Mouse (Mus musculus) spleen, postnatal 10 days (tissue): ENCODE results near the gene Rapgef4.
A peak's percentile ranks its signal among the peaks of the same experiment; 100 is the strongest.

ENCODE experiments used
- DNase-seq, 2 experiments: peaks; one replicate each; pipeline ENCODE4 v3.0.0; 2021 to 2022; ENCODE audit warnings: low spot score in 2 of 2

Rapgef4 gene

DNA sequence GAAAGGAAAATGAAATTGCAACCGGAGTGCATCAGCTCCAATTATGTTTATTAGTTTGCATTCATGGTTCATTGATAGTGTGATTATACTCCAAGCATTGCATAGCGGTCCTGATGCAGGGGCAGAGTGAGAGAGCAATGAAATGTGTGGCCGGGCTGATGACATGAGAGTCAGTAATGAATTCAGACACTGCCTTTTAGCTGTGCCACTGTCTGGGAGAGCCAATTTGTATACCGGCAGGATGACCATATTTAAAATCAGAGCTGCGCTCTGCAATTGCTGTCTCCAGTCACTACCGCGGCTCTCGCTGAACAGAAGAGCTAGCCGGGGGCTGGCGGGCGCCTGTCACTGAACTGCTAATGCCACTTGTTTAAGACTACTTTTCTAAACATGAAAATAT lies 197.5 kb downstream of the Rapgef4 start:
- DNase-seq = no peak

DNA sequence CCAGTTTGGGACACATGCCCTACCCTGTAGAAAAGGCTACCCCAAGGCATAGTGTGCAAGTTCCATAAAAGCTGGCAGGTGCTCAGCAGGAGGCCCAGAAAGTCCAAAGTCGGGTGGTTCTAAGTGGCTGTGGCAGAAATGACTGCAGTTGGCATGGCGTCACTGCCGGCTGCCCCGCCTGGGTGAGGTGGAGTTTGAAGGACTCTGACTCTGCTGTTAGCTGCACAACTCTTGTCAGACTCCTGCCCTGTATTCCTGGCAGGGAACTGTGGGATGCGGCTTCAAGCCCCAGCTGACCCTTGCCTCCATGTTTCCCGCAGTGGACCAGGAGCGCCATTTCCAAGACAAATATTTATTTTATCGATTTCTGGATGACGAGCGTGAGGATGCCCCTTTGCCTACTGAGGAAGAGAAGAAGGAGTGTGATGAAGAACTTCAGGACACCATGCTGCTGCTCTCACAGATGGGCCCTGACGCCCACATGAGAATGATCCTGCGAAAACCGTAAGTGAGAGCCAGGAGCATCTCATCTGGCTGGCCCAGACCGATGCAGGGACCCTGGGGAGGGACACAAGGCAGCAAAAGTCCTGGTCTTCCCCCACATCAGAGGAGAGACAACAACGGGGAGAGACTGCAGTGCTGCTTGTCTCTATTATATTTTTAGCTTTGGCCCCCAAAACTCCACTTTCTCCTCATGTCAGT lies 198.7 kb downstream of the Rapgef4 start:
- no peak for DNase-seq

DNA sequence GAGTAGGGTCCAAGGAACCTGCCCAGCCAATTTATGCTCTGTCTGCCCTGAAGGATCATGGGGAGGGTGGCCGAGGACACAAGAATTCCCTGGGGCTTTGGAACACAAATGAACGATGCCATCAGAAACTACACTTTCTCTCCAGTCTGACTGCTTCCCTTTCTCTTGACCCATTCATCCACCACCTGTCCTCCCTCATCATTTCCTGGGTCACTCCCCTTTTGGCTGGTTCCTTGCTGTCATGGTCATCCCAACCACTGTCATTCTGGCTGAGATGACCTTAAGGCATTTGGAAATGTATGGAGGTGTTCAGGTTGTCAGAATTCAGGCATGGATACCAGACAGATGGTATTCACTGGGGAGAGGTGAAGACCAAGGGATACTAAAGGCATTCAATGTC lies 200.4 kb downstream of the Rapgef4 start:
- DNase-seq = no peak

DNA sequence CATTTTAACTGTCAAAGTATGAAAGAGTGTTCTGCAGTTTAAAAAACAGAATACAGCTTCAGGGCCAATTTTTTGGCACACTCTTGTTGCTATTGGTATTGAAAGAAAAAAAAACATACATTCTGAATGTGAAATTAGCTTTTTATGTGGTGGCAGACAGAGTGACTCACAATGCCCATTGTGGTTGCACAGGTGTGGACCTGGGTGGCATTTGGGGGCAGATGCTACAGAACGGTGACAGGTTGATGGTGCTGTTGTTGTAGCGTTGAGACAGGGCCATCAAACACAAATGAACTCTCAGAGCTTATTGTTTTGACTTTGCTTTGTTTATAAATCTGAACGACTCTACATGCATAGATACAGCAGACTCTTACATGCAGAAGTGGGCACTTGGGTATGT lies 202.7 kb downstream of the Rapgef4 start:
- DNase-seq = no peak

DNA sequence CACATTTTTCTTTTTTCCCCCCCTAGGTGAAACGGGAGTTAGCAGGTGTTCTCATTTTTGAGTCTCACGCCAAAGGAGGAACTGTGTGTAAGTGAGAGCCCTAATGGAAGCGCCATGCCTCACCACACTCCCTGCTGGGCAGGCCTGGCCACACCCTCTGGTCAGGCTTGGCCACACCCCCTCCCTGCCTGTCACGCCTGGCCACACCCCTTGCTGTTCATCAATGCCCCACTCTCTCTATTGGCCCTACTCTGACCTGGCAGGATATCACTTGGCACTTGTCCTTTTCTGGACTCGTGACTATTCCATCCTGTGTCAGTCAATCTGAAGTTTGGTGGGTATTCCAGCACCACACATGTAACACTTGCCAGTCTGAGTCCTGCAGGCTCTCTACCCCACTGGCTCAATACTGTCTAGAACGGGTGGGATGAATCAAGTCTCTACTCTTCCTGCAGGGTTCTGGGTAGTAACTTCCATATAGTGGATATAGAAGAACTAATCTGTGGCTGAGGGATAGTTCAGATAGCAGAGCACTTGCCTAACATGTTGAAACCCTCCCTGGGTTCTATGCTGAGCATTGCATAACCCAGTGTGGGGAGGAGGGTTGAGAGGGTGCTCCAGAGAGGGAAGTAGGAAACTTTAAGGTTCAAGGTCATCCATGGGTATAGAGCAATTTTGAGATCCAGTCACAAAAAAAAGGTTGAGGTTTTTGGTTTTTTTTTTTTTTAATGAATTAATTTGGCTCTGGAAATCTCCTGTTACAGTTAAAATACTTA lies 215.3 kb downstream of the Rapgef4 start:
- peak; percentile 11 to 61 for DNase-seq

DNA sequence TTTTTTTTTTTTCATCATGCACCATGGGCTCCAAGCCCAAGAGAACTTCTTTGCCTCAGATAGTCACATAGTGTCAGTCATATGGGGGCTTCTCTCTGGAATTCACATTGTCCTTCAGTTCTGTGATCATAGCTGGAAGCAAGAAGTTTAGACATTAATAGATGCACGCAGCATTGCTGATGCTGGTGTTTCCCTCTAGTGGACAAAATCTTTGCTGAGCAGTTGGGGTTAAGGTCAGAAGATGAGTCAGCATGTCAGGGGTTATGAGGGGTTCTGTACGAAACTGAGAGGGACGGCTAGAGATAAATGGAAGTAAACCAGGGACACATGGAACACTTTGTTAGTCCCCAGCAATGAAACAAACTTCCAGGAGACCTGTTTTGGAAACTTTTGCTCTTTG lies 216.0 kb downstream of the Rapgef4 start:
- no peak for DNase-seq

DNA sequence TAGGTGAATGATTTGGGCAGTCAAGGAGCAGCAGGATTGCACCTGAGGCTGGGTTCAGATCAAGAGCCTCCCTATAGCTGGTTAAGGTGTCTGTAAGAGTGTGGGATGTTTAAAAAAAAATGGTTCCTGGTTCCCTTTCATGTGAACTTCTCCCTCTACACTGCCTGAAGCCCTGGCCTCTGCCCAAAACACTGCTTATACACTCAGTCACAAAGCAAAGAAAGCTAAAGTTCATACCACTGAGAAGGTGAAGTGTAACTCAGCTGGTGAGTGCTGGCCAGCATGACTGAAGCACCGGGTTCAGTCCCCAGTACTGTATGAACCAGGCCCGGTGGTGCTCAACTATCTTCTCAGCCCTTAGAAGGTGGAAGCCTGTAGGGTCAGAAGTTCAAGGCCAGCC lies 218.4 kb downstream of the Rapgef4 start:
- no peak for DNase-seq

DNA sequence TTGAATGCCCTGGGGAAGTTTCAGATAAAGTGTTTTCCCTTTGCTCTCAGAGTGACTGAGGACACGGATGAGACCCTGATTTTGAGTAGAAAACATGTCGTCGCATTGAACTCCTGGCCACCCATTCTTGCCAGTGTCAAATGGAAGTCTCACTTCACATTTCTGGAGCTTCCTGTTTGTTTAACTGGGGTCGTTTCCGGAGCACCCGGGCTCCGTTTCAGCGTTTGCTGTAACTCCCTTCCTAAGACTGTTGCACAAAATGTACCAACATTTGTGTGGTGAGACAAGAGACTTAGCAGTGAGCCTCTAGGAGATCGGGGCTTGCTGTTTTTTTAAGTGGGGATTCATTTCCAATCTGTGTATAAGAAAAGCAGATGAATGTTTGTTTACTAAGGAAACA lies 220.5 kb downstream of the Rapgef4 start:
- no peak for DNase-seq

DNA sequence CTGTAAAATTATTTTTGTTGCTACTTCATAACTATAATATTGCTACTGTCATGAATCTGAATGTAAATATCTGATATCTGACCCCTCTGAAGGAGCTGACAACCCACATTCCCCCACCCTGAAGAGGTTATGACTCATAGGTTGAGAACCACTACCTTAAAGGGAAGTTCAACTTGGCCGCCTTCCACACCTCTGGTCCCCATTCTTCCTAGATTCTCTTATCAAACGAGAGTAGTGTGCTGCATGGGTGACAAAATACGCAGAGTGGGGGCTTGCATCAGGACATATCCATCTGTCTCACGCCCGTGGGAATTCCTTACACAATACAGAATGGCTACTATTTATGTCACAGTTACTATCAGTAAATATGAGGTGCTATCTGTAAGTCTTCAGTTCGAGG lies 221.2 kb downstream of the Rapgef4 start:
- DNase-seq = no peak

DNA sequence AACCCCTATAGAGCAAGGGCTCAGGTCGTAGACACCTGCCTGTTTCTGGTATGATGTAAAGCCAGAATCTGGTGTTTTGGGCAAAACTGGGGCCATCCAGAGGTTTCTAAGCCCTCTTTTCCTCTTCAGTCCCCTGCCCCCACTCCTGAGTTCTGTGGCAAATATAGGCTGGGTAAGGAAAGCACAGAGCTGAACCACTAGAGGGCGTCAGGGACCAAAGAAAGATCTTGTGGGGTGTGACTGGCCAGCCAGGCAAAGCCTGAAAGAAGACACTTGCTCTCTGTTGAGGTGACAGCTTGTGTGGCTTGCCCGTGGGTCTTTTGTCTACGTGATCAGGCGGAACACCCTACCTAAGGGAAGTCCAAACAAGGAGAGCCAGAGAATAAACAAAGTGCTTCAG lies 222.6 kb downstream of the Rapgef4 start:
- peak; percentile 31 to 73 for DNase-seq

DNA sequence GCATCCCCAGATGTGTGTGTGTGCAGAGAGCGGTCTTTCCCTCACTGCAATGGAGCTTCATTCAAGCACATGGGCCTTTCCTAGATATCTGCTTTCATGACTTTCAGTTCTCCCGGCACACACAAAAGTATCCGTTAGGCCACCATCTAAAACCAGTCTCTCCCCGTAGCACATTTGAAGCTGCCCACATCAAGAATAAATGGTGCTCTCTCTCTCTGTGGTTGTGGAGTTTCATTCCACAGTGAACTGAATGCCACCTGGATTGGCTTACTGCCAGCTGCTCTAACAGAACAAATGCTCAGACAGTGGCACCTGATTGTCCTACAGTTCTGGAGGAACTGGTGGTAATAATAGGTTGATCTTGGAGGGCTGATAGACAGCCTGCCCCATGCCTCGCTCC lies 224.8 kb downstream of the Rapgef4 start:
- no peak for DNase-seq

DNA sequence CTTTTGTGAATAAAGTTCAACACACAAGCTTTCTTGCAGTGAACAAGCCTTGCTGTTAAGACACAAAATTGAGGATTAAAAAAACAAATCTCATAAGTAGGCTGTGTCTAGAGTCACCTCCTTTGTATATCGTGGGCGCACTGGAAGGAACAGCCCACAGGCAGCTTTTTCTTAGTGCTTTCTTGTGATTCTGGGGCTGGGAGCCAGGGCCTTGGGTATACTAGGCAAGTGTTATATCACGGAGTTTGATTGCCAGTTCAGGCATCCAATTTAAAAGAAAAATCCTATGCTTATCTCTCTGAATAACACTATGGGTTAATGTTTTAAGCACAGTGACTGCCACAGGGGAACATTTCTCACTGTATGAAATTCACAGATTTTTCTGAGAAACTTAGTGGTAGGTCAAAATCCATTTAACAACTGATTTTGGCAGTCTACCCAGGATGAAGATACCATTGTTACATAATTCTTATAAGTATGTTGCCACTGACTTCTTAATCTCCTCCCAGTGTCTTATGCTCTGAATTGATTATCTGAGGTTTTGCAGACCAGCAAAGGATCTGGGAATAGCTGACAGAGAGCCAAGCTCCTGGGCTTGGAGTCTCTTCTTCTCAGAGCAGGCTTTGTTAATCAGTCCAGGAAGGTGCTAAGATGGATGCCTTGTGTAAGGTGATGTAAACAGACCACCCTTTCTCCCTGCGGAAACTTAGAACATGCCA lies 225.6 kb downstream of the Rapgef4 start:
- DNase-seq = no peak

DNA sequence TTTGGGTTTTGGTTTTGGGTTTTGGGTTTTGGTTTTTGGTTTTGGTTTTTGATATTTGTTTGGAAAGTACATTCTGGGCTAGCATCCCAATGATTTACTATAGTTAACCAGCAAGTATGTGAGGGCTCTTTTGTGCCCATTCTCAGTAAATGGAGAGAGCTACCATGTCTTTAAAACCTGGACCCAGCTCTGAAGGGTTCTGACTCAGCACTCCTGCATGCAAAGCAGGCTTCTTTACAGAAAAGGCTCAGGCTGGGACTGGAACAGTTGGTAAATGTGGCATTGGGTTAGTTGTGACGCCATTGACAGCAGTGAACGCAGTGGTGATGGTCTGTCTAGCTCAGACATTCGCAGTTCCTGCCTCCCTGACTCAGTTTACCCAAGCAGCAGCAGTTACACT lies 236.3 kb downstream of the Rapgef4 start:
- no peak for DNase-seq

DNA sequence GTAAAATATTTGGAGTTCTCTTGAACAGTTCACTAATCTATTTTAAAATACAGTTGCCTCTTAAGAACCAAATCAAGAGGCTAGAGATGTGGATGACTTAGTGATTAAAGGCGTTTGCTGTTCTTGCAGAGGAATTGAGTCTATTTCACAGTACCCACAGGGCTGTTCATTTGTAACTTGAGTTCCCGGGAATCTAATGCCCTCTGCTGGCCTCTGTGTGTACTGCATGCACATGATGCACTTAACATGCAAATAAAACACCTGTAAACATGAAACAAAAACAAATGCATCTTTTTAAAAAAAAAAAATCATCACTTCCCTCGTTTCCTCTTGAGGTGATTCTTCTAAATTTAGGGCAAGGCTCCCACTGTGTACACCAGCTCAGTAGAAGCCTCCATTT lies 238.9 kb downstream of the Rapgef4 start:
- peak; percentile 26 to 69 for DNase-seq

DNA sequence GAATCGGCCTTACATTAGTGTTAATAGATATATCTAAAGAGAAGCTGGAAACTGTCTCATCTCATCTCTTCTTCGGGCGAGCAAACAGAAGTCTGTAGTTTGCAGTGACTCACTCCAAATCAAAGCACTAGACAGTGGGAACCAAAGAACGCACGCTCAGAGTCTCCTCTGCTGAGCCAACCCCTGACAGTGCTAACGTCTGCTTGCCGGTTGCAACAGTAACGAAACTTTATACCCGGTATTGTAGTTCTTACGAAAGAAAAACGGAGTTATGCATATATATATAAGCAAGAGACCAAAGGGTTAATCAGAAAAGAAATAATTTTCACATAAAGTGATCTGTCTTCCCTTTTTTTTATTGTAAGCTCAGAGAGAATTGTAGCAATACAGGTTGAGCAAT lies 240.2 kb downstream of the Rapgef4 start:
- DNase-seq = no peak

DNA sequence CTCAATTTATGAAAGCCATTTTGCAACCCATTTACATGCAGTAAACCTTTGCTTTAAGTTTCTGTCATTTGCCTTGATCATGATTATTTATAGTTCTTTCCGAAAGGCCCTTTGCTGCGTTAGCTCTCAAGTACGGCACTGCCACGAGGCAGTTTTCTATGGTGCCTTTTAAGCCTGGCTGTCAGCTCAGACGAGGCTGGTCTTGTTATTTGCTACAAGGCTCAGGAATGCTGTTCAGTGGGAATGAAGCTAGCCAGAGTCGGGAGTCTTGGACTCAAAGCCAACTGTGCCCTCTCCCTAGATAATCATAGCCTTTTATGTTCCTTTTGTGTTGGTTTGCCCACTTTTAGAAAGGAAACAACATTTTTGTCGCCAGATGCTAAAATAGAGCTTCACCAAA lies 240.7 kb downstream of the Rapgef4 start:
- DNase-seq = no peak

DNA sequence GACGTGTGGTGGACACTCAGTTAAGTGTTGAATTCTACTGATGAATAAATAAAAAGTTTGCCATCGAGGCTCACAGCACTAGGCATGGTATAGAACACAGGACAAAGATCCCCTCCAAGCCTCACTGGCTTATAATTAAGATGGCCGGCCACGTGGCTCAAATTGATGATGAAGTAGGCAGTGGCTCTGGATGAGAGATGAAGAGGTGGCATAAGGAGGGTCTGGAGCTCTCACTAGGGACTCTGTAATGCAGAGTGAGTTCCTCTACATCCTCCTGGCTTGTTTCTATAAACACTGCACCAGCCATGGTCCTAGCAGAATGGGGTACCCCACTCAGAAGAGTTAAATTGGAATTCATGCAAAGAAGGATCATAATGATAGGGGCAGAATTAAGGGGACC lies 241.2 kb downstream of the Rapgef4 start:
- DNase-seq = no peak

DNA sequence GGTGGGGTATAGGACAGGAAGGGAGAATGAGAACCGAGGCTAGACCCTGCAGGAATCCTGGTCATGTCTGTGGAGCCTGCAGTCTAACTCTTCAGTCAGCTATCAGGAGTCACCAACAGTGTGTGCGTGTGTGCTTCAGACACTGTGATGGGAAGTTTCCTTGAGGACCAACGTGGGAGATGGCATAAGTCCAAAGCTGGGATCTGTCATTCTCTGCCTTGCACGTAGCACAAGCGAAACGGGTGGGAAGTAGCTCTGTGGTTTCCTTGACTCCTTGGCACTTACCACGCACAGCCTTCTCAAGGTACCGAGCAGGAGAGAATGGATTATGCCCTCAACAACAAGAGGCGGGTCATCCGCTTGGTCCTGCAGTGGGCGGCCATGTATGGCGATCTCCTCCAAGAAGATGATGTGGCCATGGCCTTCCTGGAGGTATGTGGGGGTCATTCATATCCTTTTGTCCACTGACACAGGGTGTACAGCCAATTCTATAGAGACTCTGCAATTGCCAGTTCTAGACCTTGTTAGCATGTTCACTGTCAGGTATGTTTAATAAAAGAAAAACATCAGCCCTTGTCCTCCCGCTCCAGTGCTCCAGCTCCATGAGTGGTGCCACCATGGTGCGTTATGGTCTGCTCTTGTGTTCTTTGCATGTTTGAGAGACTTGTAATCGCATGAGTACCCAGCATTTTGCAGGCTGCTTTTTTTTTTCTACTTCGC lies 241.9 kb downstream of the Rapgef4 start:
- no peak for DNase-seq

DNA sequence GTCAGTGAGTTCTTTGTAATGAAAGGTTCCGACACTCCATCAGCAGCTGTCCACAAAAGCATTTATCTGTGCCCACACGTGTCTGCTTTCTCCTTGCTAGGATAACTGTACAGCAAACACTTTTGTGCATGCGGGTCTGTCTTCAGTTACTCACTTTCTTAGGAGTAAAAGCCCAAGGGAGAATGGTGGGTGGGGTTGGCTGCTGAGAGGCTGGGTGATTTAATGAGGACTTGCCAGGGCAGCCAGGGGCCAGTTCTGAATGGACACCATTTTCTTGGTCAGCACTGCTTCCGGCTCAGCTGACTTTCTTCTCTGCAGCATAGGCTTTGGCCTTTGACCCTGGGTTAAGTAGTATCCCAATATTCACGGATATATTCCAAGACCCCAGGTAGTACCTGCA lies 242.4 kb downstream of the Rapgef4 start:
- DNase-seq = no peak

DNA sequence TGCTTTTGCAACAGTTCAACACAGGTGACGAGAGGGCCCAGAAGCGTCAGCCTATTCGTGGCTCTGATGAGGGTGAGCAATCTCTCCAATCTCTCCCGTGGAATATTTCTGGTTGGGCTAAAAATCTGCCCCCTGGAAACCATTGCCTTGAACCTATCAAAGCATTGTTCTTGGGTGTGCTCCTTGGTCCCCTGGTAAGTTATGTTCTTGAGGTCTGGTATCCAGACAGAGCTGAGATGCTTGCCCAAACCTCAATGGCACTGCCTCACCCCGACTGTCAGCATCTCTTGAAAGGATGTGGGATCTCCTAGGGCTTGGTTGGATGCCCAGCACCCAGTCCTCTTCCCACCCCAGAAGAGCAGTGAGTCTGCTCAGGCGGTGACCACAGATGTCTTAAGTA lies 245.0 kb downstream of the Rapgef4 start:
- DNase-seq = no peak

DNA sequence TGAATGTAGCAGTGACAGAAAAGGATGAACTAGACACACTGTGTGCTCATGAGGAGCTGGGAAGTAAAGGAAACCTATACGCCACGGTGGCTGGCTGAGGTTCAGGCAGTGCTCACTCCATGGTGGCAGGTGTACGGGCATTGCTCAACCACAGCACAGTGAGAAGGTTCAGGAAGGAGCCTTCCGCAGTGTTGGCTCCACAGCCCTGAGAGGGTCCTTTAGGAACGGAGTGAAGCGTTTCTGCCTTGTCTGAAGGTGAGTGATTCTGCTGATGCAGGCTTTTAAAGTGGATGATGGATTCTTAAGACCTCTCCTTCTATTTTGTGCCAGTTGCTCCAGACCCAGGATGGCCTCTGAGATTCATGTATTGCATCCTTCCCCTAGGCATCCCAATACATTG lies 246.4 kb downstream of the Rapgef4 start:
- no peak for DNase-seq

DNA sequence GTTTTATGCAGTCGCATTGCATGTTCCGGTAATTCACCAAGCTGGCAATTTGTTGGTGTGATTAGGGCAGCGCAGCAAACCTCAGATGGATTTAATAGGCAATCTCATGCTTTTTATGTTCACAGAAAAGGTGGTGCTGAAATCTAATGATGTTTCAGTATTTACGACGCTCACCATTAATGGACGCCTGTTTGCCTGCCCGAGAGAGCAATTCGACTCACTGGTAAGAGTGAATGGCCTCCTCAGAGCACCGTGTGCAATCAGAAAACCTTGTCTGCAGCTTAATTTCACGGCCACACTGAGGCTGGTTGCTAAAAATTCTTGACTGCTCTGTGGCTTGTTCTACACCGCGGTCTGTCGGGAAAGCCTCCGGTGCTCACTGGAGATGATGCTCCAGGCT lies 247.8 kb downstream of the Rapgef4 start:
- no peak for DNase-seq
